Mouse (Mus musculus): ENCODE measurements at regions not wholly inside any gene's neighbourhood (a gene's known extent, or its start where the extent isn't known, plus 50 kb on each side); places are given as distances from the start of the nearest gene placed in this dataset.

DNA sequence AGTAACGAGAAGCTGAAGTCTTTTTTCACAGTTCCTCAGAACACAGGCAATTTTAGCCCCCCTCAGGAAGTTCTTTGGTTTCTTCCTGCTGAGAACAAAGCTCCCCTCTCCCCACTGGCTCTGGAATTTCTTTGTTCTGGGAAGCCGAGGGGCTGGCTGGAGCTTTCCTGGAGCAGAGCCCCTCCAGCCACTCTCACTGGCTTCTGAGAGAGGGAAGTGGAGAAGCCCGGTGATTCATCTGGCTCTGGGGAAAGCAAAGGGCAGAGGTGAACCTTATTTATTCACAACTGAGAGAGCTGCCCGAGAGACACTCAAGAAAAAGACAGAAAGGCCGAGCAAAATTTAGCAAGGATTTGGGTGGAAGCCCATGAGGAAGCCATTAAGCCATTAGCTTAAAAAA is 63.9 kb downstream of the Ddx3x start:
- Histone ChIP-seq H3K27ac (ENCODE audit: insufficient read depth, low read depth, low read length) (no peak overlapping the region), H3K4me1 (ENCODE audit: control insufficient read depth, insufficient read depth, low read length) (peaks cover 10% of the 10 kb centered on the region; the same call in 1 of the 2 replicates), H3K4me3 (ENCODE audit: insufficient read depth, low read length) (no peak overlapping the region)
- TF ChIP-seq CTCF (IDR thresholded peaks at IDR 0.05; ENCODE audit: low read depth, low read length), result no peak
- TF ChIP-seq POLR2A (IDR thresholded peaks at IDR 0.05; ENCODE audit: borderline replicate concordance, low read depth, low read length), result no peak

DNA sequence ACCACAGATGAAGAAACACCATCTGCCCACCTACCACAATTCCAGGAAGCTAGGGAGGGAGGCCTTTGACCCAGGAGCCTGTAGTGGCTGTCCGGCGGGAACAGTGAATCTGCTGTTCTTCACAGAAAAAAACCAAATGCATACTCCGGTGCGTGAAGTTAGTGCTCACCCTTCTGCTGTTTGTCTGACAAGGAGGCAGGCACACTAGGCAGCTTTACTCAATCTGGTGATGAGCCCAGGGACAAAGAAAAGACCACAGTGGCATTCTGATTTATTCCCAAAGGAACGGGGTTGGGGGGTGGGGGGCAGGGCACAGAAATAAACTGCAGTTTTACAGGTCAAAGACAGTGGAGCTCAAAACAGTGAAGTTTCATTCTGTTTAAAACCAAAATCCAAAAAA is 64.4 kb downstream of the Ddx3x start:
- Histone ChIP-seq H3K4me1 (ENCODE audit: control insufficient read depth, insufficient read depth, low read length) (peaks cover 10% of the 10 kb centered on the region; the same call in 1 of the 2 replicates), H3K4me3 (ENCODE audit: insufficient read depth, low read length) (no peak overlapping the region), H3K27ac (ENCODE audit: insufficient read depth, low read depth, low read length) (no peak overlapping the region)
- TF ChIP-seq CTCF (IDR thresholded peaks at IDR 0.05; ENCODE audit: low read depth, low read length), result no peak
- TF ChIP-seq POLR2A (IDR thresholded peaks at IDR 0.05; ENCODE audit: borderline replicate concordance, low read depth, low read length), result no peak

DNA sequence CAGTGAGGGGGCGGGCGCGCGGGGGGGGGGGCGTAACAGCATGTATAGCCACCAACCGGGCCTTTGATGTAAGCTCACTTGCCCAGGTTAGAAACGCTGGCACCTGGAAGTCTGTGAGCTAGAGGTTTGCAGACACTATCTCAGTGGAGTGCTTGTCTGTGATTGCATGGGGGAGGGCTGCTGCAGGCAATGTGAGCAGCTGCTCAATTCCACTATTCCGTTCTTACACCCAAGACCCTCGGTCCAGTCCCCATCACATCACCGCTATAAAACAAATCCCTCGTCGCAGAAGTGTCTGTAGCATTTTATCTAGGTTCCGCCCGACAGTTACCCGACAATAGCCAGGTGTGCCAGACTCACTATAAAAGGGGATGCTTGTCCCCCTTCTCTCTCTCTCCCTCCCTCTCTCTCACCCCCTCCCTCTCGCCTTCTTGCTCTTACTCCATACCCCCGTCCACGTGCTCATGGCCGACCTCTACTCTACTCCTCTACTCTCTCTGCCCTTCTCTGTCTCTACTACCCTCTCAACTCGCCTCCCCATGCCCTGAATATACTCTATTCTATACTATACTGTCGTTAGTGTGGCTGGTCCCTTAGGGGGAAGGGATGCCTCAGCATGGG is 65.4 kb downstream of the Ddx3x start:
- Histone ChIP-seq H3K27ac (ENCODE audit: insufficient read depth, low read depth, low read length) (no peak overlapping the region), H3K4me1 (ENCODE audit: control insufficient read depth, insufficient read depth, low read length) (peaks cover 10% of the 10 kb centered on the region; the same call in 1 of the 2 replicates), H3K4me3 (ENCODE audit: insufficient read depth, low read length) (no peak overlapping the region)
- TF ChIP-seq POLR2A (IDR thresholded peaks at IDR 0.05; ENCODE audit: borderline replicate concordance, low read depth, low read length) (no peak), CTCF (IDR thresholded peaks at IDR 0.05; ENCODE audit: low read depth, low read length) (no peak)

DNA sequence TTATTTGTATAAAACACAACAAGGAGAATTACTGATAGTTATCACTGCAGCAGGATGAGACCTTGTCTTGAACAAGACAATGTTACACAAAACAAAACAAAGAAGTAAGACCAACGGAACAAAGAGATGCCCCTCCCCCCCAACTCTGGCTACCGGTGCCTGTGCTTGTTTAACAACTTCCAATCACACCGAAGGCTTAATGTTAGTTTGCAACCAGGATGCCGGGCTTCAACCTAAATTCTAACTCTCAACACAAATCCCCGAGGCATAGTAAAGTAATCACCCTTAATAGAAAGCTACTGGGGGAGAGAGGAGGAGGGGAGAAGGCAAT is 65.9 kb downstream of the Ddx3x start:
- no peak for TF ChIP-seq CTCF (IDR thresholded peaks at IDR 0.05; ENCODE audit: low read depth, low read length)
- no peak for TF ChIP-seq POLR2A (IDR thresholded peaks at IDR 0.05; ENCODE audit: borderline replicate concordance, low read depth, low read length)
- H3K27ac ChIP-seq (ENCODE audit: insufficient read depth, low read depth, low read length), result peak overlapping the region; percentile 66

DNA sequence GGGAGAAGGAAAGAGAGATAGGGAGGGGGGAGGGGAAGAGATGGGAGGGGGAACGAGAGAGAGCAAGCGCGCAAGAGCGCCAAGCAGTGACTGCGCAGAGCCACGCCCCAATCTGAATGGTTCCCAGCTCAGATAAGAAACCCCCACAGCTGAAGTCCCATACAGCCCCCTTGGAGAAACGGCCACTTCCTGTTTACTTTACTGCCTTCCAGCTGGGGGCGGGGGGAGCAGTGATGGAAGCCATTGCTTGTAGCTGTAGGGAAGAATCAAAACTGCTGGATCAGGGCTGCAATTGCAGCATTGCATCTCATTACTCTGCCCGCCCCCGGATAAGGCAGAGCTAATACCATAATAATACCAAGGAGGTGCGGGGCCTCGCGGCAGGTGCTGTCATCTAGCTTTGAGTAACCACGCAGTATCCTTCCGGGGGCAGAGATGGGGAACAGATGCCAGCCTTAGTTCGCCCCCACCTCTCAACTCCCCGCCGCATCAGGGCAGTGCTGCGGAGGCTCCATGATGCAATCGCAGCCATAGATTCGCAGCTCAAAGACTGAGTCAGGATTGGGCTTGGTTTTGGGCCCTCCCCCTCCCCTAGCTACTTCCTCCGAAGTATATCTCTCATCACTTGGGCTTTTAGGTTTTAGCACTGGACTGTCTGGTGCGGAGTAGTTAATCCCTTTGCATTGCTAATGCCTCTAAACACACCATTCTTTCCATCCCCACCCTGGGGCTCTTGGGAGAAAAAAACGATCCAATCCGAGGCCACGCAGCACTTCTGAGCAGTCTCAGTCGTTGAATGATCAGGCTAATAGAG is 66.5 kb downstream of the Ddx3x start:
- Histone ChIP-seq H3K27ac (ENCODE audit: insufficient read depth, low read depth, low read length) (peak overlapping the region; percentile 66), H3K4me3 (ENCODE audit: insufficient read depth, low read length) (peak overlapping the region; percentile 68), H3K4me1 (ENCODE audit: control insufficient read depth, insufficient read depth, low read length) (peaks cover 10% of the 10 kb centered on the region; the same call in 1 of the 2 replicates)
- TF ChIP-seq CTCF (IDR thresholded peaks at IDR 0.05; ENCODE audit: low read depth, low read length) (no peak), POLR2A (IDR thresholded peaks at IDR 0.05; ENCODE audit: borderline replicate concordance, low read depth, low read length) (no peak)

More for the DNA sequence above, 65.9 kb downstream of the Ddx3x start:
- Histone ChIP-seq H3K4me1 (ENCODE audit: control insufficient read depth, insufficient read depth, low read length) (peaks cover 10% of the 10 kb centered on the region; the same call in 1 of the 2 replicates), H3K4me3 (ENCODE audit: insufficient read depth, low read length) (peak overlapping the region; percentile 68)

DNA sequence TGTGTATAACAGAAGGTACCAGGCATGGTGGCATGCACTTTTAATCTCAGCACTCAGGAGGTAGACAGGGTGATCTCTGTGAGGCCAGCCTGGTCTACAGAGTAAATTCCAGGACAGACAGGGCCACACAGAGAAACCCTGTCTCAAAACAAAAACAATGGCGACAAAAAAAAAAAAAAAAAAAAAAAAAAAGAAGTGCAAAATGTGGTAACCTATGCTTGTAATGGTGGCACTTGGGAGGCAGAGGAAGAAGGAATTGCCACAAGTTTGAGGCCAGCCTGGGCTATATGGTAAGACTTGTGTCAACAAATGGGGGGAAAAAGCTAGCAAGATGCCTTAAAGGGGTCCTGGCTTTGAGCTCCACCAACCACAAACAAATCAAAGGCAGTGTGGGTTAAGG is 67.6 kb downstream of the Ddx3x start:
- peaks cover 10% of the 10 kb centered on the region; the same call in 1 of the 2 replicates for H3K4me1 ChIP-seq (ENCODE audit: control insufficient read depth, insufficient read depth, low read length)
- no peak for TF ChIP-seq CTCF (IDR thresholded peaks at IDR 0.05; ENCODE audit: low read depth, low read length)
- TF ChIP-seq POLR2A (IDR thresholded peaks at IDR 0.05; ENCODE audit: borderline replicate concordance, low read depth, low read length), result no peak
- H3K27ac ChIP-seq (ENCODE audit: insufficient read depth, low read depth, low read length), result no peak overlapping the region
- H3K4me3 ChIP-seq (ENCODE audit: insufficient read depth, low read length), result no peak overlapping the region

DNA sequence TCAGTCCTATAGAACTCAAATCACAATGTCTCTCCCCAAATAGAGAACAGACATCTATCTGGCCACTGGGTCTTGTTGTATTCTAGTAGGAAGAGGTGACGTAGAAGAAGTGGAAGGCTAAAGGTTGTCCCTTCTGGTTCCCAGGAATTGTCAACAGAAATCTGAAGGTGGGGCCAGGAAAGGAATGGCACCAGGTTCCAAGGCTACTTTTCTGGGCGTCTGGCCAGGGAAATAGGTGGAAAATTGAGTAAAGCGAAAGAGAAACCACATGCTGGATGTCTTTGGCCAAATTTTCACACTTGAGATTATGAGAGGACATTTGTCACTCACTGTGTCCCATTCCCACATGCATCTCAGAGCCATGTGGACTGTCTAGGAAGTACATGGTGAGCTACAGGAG is 69.7 kb downstream of the Ddx3x start:
- no peak overlapping the region for H3K27ac ChIP-seq (ENCODE audit: insufficient read depth, low read depth, low read length)
- peaks cover 8% of the 10 kb centered on the region; the same call in 1 of the 2 replicates for H3K4me1 ChIP-seq (ENCODE audit: control insufficient read depth, insufficient read depth, low read length)
- no peak overlapping the region for H3K4me3 ChIP-seq (ENCODE audit: insufficient read depth, low read length)
- TF ChIP-seq POLR2A (IDR thresholded peaks at IDR 0.05; ENCODE audit: borderline replicate concordance, low read depth, low read length) (no peak), CTCF (IDR thresholded peaks at IDR 0.05; ENCODE audit: low read depth, low read length) (no peak)

DNA sequence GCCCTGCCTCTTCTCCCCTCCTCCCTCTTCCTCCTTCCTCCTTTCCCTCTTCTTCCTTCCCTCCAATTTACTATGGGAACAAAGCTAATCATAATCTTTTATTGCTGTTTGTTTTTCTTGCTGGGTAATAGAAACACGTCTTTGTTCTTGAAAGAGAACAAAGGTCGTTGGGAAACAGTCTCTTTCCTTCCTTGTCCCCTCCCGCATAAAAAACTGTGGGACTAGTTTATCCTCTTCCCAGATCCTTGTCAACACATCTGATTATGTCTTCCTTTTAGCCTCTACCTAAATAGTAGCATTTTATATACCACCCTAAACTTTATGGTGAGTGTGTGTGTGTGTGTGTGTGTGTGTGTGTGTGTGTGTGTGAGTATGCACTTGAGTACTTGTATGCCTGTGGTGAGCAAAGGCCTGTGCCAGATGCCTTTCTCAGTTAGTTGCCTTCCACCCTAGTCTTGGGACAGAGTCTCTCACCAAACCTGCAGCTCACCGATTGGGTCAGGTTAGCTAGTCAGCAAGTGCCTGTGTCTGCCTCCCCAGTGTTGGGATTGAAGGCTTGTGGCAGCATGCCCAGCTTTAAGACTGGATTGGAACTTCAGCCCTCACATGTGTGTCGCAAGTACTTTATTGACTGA is 76.5 kb downstream of the Ddx3x start:
- TF ChIP-seq CTCF (IDR thresholded peaks at IDR 0.05; ENCODE audit: low read depth, low read length), result no peak
- Histone ChIP-seq H3K27ac (ENCODE audit: insufficient read depth, low read depth, low read length) (no peak overlapping the region), H3K4me1 (ENCODE audit: control insufficient read depth, insufficient read depth, low read length) (no peaks in the 10 kb centered on the region), H3K4me3 (ENCODE audit: insufficient read depth, low read length) (no peak overlapping the region)

DNA sequence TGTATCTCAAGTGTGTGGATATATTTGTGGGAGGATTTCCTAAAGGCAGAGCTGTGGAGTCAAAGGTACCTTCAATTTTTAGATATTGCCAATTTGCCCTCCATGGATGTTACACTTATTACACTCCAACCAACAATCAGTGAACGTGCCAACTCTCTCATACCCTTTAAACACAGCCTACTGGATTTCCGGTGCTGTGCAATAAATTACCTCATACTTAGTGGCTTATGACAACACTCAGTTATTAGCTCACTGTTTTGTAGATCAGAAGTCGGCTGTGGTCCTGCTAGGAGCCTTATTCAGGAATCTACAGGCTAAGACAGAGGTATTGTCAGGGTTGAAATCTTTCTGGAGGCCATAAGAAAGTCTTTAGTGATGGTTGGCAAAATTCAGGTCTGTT is 77.2 kb downstream of the Ddx3x start:
- no peaks in the 10 kb centered on the region for H3K4me1 ChIP-seq (ENCODE audit: control insufficient read depth, insufficient read depth, low read length)
- no peak overlapping the region for H3K27ac ChIP-seq (ENCODE audit: insufficient read depth, low read depth, low read length)
- TF ChIP-seq CTCF (IDR thresholded peaks at IDR 0.05; ENCODE audit: low read depth, low read length), result no peak
- TF ChIP-seq POLR2A (IDR thresholded peaks at IDR 0.05; ENCODE audit: borderline replicate concordance, low read depth, low read length), result no peak
- no peak overlapping the region for H3K4me3 ChIP-seq (ENCODE audit: insufficient read depth, low read length)

DNA sequence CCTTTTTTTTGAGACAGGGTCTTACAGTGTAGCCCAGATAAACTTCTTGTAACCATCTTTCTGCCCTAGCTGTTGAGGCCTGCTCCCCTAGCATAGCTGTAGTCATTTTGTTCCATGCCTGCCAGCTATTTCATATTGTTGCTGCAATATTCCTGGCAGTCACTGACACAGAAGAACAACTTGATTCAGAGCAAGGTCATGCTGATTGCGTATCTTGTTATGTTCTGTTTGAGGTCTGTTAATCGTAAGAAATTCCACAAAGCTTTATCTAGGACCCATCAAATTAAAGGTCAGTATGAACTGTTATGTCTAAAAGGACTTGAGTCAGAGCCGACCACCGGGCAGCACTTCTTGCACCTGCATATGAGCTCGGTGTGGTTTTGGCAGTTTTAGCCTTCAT is 79.7 kb downstream of the Ddx3x start:
- no peak overlapping the region for H3K4me3 ChIP-seq (ENCODE audit: insufficient read depth, low read length)
- H3K27ac ChIP-seq (ENCODE audit: insufficient read depth, low read depth, low read length), result no peak overlapping the region
- TF ChIP-seq POLR2A (IDR thresholded peaks at IDR 0.05; ENCODE audit: borderline replicate concordance, low read depth, low read length) (no peak), CTCF (IDR thresholded peaks at IDR 0.05; ENCODE audit: low read depth, low read length) (no peak)
- H3K4me1 ChIP-seq (ENCODE audit: control insufficient read depth, insufficient read depth, low read length), result no peaks in the 10 kb centered on the region

Measured in bone marrow macrophage, adult 2 months (primary cell).